Mouse (Mus musculus) layer of hippocampus, adult 9-11 months (tissue): ENCODE measurements around the gene Tln2.

Source experiments
- DNase-seq: peaks from one replicate; pipeline ENCODE4 v3.0.0; 2022

The Tln2 gene

DNA sequence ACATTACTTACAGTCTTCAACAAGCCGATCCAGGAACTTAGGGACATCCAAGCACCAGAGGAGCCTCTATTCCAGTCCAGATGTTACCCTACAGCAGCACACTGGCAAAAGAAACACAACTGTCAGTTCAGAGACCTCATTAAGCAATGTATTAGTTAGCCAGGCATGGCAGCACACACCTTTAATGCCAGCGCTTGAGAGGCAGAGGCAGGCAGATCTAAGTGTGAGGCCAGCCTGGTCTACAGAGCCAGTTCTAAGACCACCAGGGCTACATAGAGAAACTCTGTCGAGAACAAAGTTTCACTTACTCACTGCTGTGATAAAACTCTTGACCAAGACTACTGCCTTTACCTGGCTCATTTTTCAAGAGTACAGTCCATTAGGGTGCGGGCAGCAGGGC lies at the start of gene Tln2:
Gene Tln2, minus strand, starts transcription at position 101 of the 400 bp plus-strand sequence.
- DNase-seq = no peak

DNA sequence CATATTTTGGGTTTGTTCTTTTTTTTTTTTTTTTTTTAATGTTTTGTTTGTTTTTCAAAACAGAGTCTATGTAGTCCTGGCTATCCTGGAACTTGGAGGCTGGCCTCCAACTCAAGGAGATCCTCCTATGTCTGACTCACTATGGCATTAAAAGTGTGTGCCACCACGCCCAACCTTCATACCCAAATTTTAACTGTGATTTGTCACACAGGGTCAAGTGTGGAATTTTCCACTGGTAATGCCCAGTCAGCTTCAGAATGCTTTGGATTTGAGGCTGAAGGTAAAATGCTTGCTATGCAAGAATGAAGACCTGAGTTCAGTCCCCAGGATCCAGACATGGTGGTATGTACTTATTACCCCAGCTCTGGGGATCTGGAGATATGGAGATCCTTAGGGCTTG lies 49.7 kb upstream of the Tln2 start:
- no peak for DNase-seq

DNA sequence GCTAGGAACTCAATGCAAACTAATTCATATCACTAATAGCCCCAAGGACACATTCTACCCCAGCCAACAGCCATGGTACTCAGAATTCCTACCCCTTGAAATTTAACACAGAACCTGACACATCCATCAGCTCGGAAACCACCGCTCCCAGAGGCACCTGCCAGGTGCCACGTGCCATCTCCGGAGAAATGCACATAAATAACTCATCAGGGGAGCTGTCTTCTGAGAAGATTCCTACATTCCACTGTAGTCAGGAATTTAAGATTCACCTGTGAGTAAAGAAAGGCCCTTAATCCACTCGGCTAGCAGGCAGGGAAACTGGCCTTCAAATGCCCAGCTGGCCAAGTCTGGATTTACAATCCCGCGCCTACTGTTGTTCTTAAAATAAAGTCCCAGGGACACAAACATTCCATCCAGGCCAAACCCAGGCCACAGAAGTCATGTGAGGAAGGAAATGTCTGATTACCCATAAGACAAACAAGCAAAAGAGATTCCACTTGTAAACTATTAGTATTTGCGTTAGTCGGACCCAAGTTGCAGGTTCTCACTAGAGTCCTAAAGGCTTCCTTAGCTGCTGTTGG lies 48.4 kb upstream of the Tln2 start:
- DNase-seq = no peak

DNA sequence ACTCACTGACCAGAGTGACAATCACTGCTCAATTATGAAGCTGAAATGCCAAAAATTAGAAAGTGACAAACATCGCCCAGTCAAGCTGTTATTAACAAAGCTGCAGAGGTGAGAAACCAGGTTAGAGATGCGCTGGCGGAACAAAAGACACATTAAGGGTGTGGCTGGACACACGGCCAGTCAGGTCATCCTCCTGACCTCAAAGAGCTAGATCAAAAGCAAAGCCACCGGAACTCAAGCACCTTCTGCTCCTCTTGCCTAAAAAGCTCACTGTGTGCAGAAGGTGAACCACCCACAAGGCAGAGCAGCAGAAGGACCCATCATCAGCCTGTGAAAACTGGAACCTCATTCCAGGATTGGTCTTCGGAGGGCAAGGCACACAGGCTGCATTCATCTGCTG lies 47.8 kb upstream of the Tln2 start:
- DNase-seq = no peak

DNA sequence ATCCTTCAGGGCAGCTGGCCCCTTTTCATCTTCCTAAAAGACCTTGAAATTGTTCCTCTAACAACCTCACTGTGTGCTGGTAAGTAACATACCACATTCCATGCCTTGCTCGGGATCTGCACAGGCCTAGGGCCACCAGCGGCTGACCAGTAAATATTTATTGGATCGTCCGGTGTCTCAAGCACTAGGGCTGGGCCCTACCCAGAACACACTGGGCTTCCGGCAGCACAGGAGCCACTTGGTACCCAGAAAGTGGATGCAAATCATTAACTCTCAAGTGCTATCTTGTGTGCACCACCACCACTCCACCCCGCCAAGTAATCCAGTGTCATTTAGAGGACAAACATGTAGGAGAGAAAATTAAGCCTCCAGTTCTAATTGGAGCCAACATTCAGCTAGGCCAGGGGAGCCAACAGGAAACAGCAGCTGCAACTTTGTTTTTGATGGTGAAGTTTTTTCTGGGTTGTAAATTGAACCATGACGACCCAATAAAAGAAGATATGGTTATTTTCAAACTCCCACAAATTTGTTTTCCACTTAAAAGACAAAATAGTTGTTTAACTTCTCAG lies 46.4 kb upstream of the Tln2 start:
- no peak for DNase-seq

DNA sequence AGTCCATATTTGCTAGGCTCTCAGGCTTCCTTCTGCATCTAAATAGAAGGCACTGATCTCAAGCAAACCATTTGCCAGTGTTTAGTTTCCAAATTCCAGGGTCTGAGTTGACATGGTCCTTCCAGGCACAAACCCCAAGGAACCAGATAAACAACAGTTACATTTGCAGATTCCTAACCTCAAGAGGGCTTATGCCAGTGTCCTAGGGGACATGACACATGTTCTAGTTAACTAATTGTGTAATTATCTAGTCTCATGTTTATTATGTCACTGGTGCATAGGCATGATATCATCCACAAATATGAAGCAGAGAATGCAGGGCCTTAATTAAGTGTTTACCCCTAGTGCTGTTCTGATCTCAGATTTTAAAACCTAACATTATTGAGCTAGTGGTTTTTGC lies 45.4 kb upstream of the Tln2 start:
- DNase-seq = no peak

DNA sequence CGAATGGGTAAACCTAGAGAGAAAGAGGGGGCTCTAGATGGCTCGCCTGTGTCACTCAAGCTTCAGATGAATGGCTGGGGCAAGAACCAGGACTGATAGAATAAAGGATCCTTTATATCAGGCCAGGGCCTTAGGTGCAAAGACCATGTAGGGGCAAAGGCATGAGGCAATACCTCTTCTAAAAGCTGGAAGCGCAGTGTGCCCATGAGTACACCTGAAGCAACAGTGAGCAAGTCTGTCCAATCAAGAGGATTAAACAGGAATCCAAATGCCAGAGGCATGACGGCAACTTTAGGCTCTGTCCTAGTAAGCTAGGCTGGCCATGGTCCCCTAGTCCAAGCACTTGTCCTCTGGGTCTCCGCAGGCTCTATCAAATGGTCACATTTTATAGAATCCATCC lies 42.8 kb upstream of the Tln2 start:
- DNase-seq = no peak

DNA sequence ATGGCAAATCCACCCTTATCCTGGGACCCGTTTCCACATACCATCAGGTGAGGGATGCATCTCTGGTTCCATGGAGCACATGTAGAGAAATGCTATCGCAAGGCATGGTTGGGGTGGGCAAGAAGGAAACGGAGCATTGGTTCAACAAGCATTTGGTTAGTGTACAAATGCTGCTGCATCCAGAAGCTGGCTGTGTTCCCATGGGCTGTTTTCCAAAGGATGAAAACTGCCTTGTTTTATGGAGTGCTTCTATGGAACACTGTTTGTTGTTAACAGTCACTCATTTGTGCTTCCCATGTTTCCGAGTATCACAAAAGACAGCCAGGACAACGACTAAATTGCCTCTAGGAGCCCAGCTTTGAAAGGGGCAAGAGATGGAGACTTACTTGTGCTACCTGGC lies 35.7 kb upstream of the Tln2 start:
- no peak for DNase-seq

DNA sequence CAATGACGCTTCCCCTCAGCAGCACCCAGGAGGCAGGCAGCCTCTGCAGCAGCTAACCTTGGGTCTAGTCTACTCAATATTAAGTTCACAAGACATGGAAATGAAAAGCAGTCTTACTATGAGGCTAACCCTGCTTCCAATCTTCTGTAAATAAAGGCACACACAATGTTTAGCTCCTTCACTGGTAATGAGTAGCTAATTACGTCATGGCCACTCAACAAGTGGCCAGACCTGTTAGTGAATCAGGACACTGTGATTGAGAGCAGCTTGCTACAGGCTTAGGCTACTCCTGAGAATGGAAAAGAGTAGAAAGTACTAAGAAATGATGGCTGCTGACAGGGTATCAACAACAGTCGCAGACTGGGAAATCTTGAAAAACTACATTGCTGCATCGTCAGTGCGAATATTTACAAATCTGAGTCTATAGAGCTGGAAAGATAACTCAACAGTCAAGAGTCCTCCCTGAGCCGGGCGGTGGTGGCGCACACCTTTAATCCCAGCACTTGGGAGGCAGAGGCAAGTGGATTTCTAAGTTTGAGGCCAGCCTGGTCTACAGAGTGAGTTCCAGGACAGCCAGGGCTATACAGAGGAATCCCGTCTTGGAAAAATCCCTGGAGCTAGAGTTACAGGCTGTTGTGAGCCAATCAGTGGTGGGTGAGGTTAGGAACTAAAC lies 34.1 kb upstream of the Tln2 start:
- DNase-seq = no peak

DNA sequence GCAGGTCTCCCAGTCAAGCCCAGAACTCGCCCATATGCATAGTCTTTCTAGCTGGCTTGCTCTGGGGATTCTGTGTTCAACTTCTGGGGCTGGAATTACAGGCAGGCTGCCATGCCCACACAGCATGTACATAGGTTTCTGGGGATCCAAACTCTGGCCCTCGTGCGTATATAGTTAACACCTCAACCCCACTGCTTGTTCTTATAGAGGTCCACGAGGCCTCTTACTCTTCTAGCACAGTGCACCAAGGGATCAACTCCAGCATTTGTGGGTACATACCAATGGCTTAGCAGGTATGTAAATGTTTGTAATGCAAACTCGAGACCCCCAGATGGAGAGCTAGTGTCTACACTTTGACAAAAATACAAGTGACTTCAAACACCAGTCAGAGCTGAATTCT lies 33.2 kb upstream of the Tln2 start:
- DNase-seq = no peak

DNA sequence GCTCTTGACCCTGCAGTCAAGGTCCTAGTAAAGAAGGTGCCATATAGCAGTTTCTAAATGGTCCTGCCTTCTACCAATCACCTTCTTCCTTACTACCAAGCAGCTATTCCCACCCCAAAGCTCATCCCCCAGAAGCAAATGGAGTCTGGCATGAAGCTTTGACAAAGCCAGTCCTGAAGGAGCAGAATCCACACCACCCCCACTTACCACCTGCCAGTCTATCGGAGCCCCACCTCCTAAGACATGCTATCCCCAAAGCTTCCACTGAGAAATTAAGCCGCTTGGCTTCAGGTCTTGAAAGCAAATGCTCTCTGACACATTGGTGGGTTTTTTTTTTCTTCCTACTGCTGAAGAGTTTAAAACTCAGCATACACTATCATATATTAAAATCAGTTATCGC lies 27.6 kb upstream of the Tln2 start:
- DNase-seq = peak; percentile 21

DNA sequence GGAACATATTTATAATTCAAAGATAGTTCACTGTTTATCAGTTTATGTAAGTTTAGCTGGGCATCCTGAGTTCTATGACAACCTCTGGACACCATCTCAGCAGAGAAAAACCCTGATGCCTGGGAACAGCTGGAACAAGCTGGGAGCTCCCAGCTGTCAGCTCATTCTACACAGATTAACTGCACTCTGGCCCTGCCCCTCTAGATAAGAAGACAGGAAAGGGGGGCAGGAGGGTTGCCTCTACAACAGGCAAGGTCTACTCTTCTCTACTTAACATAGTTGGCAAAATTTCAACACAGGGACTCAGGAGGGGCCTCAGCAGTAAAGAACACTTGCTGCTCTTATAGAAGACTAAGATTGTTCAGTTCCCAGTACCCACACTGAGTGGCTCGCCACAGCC lies 27.0 kb upstream of the Tln2 start:
- DNase-seq = no peak

DNA sequence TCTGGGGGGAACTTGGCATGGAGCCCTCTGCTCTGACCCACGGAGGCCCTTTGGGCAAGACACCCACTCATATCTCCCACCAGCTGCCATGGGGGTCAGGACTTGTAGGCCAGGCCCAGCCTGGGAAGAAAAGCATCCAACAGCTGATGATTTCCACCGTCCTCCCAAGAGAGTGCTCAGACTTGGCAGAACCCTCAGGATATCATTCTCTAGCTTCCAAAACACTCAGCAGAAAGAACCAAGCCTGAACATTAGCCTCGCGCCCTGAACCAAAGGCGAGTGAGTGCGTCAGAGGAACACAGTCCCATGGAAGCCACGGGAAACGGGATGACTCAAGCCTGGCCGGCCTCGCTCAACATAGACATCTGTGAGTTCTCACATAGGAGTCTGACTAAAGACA lies 25.4 kb upstream of the Tln2 start:
- DNase-seq = no peak

DNA sequence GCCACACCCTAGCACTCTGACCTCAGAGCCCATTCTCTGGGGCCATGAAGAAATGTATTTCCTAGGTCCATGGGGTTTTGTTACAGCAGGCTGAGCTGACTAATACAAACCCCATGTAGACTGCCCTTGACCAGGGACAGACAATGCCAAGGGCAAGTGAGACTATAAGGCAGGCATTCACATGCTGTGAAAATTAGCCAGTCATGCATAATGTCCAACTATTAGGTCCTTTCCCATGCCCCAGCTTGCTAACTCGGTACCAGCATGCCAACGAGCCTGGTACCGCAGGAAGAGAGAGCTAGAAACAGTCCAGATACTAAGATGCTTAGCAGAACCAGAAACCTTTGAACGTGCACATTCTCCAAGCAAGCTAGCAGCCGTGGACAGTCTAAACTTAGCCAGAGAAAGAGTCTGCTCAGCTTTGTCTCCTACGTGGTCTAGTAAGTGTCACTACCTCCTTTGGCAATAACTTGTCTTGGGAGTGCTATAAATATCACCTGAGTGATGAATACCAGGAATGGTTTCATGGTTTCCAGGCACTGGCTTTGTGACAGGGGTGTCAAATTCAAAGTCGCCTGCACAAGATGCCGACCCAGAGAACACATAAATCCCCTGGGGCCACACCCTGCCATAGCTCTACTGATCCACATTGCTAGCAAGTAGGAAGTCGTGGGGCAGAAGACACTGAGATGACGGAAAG lies 22.2 kb upstream of the Tln2 start:
- no peak for DNase-seq

DNA sequence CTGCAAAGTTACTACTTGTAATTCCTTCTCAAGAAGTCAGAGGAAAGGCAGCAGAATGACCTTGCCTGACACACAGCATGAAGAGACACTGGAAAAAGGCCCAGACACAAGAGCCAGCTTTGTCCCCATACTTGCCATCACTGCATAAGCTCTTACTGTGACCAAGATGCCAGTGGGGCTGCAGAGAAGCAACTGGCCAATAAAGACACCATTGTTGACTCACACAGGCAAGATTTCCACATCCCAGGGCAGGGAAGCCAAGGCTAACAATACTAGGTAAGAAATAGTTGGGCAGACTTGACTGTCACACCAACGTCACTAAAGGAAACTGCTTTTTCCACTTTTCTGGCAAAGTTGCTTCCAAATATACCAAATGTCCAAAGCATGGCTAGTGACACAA lies 20.0 kb upstream of the Tln2 start:
- DNase-seq = no peak

DNA sequence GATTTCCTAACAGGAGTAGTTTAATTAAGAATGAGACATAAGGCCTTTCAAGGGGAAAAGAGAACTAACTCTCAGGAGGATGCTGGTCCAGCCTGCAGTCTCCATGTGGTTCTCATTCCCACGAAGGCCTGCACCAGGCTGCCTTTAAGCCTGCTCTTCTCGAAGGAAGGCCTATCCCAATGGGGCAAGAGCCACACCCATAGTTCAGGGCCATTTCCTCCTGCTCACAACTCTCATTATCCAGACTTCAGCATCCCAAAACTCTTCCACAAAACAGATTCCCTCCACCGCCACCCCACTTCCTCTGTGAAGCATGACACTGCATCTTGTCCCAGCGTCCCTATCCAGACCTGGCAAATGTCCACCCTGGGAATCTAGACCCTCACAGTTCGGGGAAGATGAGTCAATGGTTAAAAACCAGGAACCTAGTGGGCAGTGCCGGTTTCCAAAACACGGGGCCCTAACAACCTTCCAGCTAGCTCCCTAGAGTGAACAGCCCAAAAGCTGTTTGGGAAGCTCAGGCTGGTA lies 15.3 kb upstream of the Tln2 start:
- DNase-seq = no peak

DNA sequence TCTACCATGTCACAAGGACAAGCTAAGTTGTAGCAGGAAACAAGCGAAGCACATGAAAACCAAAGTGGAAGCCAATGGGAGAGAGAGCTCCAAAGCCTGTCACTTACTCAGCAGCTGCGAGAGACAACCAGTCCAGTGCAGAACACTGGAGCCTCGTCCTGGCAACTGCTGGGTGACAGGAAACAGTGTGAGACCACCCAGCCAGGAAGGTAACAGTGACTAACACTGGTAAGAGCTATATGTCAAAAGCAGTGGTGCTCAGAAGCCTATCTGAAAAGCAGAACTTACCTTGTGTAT lies 14.1 kb upstream of the Tln2 start:
- DNase-seq = no peak

DNA sequence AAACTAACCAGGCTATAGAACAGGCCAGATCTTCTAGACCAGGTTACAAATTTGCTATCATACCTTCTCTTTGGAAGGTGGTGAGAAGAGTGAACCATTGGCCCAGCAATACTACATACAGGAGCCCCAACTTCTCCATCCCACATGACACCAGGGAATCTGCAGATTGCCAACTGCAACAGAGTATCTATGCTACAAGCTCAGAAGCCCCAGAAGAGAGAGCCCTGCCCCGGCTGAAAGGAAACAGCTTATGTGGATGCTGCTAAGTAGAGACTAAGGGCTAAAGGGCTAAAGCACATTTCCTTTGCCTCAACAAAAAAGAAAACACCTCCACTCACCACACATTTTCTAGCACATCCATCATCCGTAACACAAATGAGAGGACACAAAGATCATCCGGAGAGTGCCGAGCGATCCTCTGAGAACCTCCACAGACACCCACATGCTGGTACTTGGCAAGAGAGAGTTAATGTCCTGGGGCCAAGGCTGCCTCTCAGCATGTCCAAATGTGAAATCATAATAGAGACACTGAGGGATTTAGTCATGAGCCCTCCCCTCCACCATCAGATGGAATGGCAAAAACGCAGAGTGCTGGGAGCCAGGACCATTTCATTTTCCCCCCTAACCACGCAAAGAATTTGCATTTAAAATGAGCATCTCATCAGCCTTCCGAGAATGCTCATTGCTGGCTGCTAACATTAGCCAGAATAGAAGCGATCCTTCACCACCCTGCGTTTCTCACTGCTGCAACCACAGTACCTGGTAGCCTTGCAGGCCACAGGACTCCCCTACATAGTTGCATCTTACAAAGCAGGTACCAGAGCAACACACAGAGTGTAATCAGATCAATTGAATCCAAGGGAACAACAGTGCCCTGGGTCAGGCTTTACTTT lies 13.5 kb upstream of the Tln2 start:
- DNase-seq = no peak

DNA sequence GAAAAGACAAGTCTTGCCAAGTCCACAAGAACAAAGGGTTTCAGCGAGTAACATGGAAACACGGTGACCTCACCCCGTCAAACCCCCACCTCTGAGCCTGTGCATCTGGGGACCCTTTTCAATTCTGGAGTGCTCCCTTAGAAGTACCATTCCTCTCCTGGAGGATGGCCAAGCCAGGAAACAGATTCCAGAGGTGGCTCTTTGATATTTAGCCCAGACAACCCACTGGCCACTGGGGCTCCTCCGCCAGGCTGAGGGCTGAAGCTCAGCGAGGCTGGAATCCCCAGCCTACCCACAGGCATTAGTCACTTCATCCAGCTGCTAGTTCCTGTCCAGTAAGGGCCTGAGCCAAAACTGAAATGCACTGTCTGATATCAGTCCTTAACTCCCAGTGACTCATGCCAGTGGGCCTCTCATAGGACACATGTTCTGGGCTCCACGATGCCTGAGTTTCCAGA lies 6.3 kb upstream of the Tln2 start:
- DNase-seq = no peak

DNA sequence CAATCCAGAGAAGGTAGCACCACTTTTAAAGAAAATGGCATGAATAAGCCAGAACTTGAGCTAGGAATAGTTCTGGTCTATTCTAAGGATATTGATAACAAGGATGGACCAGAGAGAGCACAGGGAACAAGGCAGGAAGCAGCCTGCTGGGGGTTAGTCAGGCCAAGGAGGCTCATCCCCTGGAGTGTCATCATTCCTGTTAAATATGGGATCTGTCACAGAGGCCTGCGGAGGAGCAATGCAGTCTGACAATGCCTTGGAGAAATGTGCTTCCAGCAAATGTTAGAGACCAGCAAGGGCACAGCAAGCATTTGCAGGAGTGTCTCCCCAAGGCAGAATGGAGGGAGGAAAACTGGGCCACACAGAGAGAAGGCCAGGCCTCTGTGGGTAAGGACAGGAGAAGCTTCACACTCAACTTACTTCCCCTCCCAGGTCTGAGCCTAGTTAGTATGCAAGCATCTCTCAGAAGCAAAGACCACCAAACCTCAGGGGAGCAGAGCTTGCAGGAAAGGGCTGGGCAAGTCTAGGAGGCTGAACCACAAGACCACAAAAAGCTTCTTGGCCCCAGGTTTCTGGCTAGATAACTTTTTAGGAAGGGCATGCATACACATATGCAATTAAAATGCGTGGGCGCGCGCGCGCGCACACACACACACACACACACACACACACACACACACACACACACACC lies 9.5 kb downstream of the Tln2 start:
- DNase-seq = no peak

DNA sequence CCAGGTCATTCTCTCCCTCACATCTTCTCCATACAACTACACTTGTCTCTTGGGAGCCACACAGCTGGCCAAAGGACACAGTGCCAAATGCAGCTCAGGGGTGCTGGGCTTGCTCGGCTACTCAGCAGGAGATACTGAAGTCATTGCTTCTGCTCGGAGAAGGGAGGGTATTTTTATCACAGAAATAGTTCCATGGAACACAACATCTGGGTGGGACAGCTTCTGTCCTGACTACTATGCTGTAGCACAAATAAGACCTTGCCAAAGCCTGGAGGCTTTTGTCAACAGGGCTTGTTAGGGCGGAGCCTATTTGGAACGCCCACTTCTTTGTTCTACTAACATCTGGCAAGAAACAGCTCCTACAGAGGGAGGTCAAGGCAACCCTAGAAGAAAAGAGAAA lies 10.2 kb downstream of the Tln2 start:
- no peak for DNase-seq

DNA sequence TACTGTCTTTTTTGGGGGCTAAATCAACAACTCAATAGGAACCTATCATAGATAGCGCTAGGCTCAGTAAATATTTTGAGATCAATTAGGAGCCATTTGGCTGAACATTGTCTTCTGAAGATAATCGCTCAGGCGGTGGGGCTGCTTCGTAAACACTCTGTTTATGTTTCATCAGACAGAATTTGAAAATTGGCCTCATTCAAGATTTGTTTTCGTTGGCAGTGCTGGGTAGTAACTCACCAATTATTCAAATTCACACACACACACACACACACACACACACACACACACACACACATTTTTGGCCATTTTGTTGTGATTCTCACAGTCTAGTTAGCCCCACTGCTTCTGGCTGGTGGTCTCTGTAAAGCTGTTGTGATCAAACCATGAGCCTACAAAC lies 12.9 kb downstream of the Tln2 start:
- DNase-seq = no peak

DNA sequence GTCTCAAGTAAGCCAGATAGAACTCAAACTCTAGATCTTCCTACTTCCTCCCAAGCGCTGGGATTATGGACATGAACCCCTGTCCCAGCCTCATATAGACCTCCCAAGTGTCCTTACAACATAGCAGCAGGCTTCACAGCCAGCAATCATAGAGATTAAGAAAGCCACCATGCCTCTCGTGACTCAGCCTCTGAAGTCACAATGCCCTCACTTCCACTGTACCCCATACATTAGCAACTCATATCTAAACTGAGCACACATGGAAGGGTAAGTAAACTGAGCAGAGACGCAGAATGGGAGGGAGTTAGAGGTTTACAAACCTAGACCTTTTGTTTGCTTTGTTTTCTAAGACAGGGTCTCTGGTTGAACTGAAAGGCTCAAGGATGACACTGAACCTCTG lies 13.7 kb downstream of the Tln2 start:
- no peak for DNase-seq
